Mouse (Mus musculus) frontal cortex, postnatal 14 days (tissue): Measurements from ENCODE around the gene Stum.
"Not testable (repeated sequence)": the region's sequence is repeated elsewhere in the genome, so short reads cannot be mapped to it uniquely, and the experiment has no call there.

Source experiments
- DNase-seq, 2 experiments: peaks; one replicate each; pipeline ENCODE4 v3.0.0; 2022; ENCODE audit warnings: low spot score in 2 of 2

The Stum gene

GRCm38 (mm10) chr1:180483399-180484291, at the start of gene Stum:
Stum (minus strand) TSS chr1:180483504.
- peak; percentile 56 to 59 for DNase-seq

GRCm38 (mm10) chr1:180532671-180533070, 49.4 kb upstream of the Stum start:
- DNase-seq: no peak

- no peak for DNase-seq
Measured at GRCm38 (mm10) chr1:180530457-180531263, 47.4 kb upstream of the Stum start.

- no peak for DNase-seq
Measured at GRCm38 (mm10) chr1:180529847-180530246, 46.5 kb upstream of the Stum start.

- DNase-seq: no peak
Measured at GRCm38 (mm10) chr1:180525301-180525700, 42.0 kb upstream of the Stum start.

GRCm38 (mm10) chr1:180523320-180523719, 40.0 kb upstream of the Stum start:
- no peak for DNase-seq

- DNase-seq: peak; percentile 51 to 63
Measured at GRCm38 (mm10) chr1:180520190-180520589, 36.9 kb upstream of the Stum start.

GRCm38 (mm10) chr1:180519520-180519919, 36.2 kb upstream of the Stum start:
- DNase-seq: no peak

GRCm38 (mm10) chr1:180518899-180519298, 35.6 kb upstream of the Stum start:
- not testable (repeated sequence) for DNase-seq

GRCm38 (mm10) chr1:180518412-180518811, 35.1 kb upstream of the Stum start:
- DNase-seq: no peak

- DNase-seq: no peak
Measured at GRCm38 (mm10) chr1:180517390-180518054, 34.2 kb upstream of the Stum start.

- no peak for DNase-seq
Measured at GRCm38 (mm10) chr1:180514077-180514476, 30.8 kb upstream of the Stum start.

- DNase-seq: no peak
Measured at GRCm38 (mm10) chr1:180510879-180511278, 27.6 kb upstream of the Stum start.

GRCm38 (mm10) chr1:180510442-180510841, 27.1 kb upstream of the Stum start:
- DNase-seq: peak; percentile 35 to 46

- no peak for DNase-seq
Measured at GRCm38 (mm10) chr1:180508662-180509061, 25.4 kb upstream of the Stum start.

GRCm38 (mm10) chr1:180507291-180507791, 24.0 kb upstream of the Stum start:
- peak; percentile 35 to 49 for DNase-seq

GRCm38 (mm10) chr1:180506341-180506740, 23.0 kb upstream of the Stum start:
- no peak for DNase-seq

- DNase-seq: no peak
Measured at GRCm38 (mm10) chr1:180504899-180505298, 21.6 kb upstream of the Stum start.

GRCm38 (mm10) chr1:180503484-180503883, 20.2 kb upstream of the Stum start:
- DNase-seq: no peak

- DNase-seq: no peak
Measured at GRCm38 (mm10) chr1:180502566-180502965, 19.3 kb upstream of the Stum start.

- DNase-seq: no peak
Measured at GRCm38 (mm10) chr1:180500641-180501040, 17.3 kb upstream of the Stum start.

- DNase-seq: no peak
Measured at GRCm38 (mm10) chr1:180500218-180500617, 16.9 kb upstream of the Stum start.
